Mouse (Mus musculus) embryo, embryonic 11.5 days (tissue): Measurements from ENCODE around the gene Hsd17b1.

ENCODE experiments used
- DNase-seq: peaks from one replicate; pipeline ENCODE4 v3.0.0-alpha.2; 2012; ENCODE audit warnings: low read depth, low spot score

Gene Hsd17b1

GRCm38 (mm10) chr11:101060126-101060525, 18.1 kb upstream of the Hsd17b1 start:
- no peak for DNase-seq

- DNase-seq, result no peak
These were observed 17.2 kb upstream of the Hsd17b1 start for GRCm38 (mm10) chr11:101061049-101061448.

GRCm38 (mm10) chr11:101062165-101062884, 15.9 kb upstream of the Hsd17b1 start:
- no peak for DNase-seq

- DNase-seq, result no peak
These were observed 15.1 kb upstream of the Hsd17b1 start for GRCm38 (mm10) chr11:101062971-101063675.

- DNase-seq, result no peak
These were observed 14.4 kb upstream of the Hsd17b1 start for GRCm38 (mm10) chr11:101063676-101064327.

- no peak for DNase-seq
These were observed 13.7 kb upstream of the Hsd17b1 start for GRCm38 (mm10) chr11:101064462-101064861.

- DNase-seq, result no peak
These were observed 13.2 kb upstream of the Hsd17b1 start for GRCm38 (mm10) chr11:101065002-101065401.

GRCm38 (mm10) chr11:101066549-101067412, 11.4 kb upstream of the Hsd17b1 start:
- DNase-seq, result peak; percentile 67

GRCm38 (mm10) chr11:101069391-101070188, 8.6 kb upstream of the Hsd17b1 start, which contains the start of gene Naglu:
Gene Naglu, plus strand, starts transcription at chr11:101070012.
- DNase-seq, result peak; percentile 79

- no peak for DNase-seq
These were observed 8.1 kb upstream of the Hsd17b1 start for GRCm38 (mm10) chr11:101070189-101070527.

- no peak for DNase-seq
These were observed 7.2 kb upstream of the Hsd17b1 start for GRCm38 (mm10) chr11:101070987-101071386.

- no peak for DNase-seq
These were observed 6.3 kb upstream of the Hsd17b1 start for GRCm38 (mm10) chr11:101071810-101072428.

GRCm38 (mm10) chr11:101079746-101080145, 1.5 kb downstream of the Hsd17b1 start:
- no peak for DNase-seq

GRCm38 (mm10) chr11:101080421-101080820, 2.2 kb downstream of the Hsd17b1 start:
- no peak for DNase-seq

GRCm38 (mm10) chr11:101081659-101082058, 3.4 kb downstream of the Hsd17b1 start:
- DNase-seq, result no peak

GRCm38 (mm10) chr11:101082208-101083082, 4.2 kb downstream of the Hsd17b1 start, which contains the start of gene Coasy:
Gene Coasy, plus strand, starts transcription at chr11:101082565.
- DNase-seq, result peak; percentile 79

- no peak for DNase-seq
These were observed 5.0 kb downstream of the Hsd17b1 start for GRCm38 (mm10) chr11:101083083-101083697.

- DNase-seq, result no peak
These were observed 6.0 kb downstream of the Hsd17b1 start for GRCm38 (mm10) chr11:101084246-101084645.

GRCm38 (mm10) chr11:101084811-101085210, 6.6 kb downstream of the Hsd17b1 start:
- no peak for DNase-seq
